Mouse (Mus musculus) ES-Bruce4 (cell line): ENCODE measurements around the gene Ndufs3.

Experiments
- CTCF ChIP-seq: IDR thresholded peaks from one replicate; pipeline ENCODE4 v1.8.1; 2011; ENCODE audit warnings: low read depth, low read length
- POLR2A ChIP-seq: IDR thresholded peaks from one replicate; pipeline ENCODE4 v1.8.1; 2011; ENCODE audit warnings: low read length; ENCODE audit not compliant: insufficient read depth

GRCm38 (mm10) chr2:90922636-90923035 lies 18.0 kb upstream of the Ndufs3 start:
- no peak for TF ChIP-seq POLR2A
- TF ChIP-seq CTCF: no peak
